Mouse (Mus musculus): Measurements from ENCODE around the gene 1700029J07Rik.

The 1700029J07Rik gene

DNA sequence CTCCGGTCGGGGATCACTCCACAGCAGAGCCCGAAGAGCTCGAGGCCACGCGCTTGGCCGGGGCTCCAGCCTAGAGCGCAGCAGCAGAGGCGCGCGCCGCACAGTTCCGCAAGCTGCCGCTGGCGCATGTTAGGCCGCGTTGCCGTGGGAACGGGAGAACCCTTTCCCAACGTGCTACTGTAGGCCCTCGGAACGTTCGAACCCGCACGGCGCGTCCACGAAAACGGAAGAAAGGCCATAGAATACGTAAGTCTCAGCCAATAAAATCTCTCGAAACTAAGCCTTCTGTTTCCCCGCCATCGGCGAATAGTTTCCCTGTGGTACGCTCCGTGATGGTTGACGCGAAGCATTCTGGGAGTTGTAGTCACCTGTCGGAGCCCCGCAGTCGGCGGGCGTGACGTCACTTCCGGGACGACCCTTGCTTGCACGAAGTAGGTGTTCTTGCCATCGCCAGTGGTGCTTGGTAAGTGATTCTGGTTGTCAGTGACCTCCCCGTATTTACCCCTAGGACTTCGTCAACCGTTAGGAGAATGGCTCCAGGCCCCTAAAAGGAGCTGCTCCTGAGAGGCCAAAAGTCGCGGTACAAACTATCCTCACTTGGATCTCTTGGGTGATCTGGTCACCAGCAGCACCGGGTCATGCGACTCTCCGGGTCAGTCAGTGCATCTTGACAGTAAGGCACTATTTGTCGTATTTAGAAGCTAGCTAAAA is at the start of gene 1700029J07Rik, which contains the start of gene Ufsp2:
1700029J07Rik (minus strand) TSS at position 127 of the 711 bp plus-strand sequence.
Ufsp2 (plus strand) TSS at position 403 of the 711 bp plus-strand sequence.
- peak; percentile 94 for DNase-seq (ENCODE audit: low spot score)

DNA sequence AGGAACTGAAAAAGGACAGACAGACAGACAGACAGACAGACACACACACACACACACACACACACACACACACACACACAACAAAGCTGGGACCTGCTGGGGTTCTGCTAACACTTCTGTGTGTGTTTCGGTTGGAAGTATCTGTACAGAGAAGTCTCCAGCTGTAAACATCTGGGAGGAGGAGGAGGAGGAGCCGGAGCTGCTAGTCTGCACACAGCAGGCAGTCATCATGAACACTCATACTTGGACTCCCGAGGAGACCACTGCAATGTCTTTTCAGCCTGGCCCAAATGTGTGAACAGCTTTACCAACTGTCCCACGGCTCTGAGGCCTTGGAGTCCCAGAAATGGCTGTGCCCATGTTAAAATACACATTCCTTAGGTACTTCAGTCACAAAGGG is 49.3 kb upstream of the 1700029J07Rik start:
- no peak for DNase-seq (ENCODE audit: low spot score)

DNA sequence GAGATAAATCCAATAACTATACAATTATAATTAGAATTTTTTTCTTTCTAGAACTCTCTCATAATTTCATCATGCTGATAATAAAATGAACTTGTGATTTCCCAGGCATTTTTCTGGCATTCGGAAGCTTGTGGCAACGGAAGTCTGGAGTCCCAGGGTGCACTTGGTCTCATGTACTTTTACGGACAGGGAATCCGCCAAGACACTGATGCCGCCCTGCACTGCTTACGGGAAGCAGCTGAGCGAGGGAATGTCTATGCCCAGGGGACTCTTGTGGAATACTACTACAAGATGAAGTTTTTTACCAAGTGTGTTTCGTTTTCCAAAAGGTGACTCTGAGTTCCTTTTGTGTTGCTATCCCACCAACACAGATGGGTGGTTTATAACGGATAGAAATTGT is 47.7 kb upstream of the 1700029J07Rik start:
- no peak for DNase-seq (ENCODE audit: low spot score)

DNA sequence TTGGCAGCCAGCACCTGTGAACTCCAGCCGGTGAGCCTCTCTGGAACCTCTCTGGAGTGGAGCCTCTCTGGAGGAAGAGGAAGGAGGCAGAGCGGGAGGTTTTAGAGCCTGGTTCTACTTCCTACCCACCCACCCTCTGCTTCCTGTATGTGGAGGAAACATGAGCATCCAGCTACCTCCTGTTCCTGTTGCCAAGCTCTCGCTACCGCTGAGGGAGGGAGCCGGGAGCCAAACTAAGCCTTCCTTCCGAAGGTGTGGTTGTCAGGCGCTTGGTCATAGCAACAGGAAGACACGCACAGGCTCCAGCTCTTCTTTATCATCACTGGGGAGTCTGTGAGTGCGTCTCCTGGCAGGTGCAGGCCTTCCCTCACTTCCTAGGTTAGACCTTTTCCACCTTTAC is 47.2 kb upstream of the 1700029J07Rik start:
- DNase-seq (ENCODE audit: low spot score): no peak

DNA sequence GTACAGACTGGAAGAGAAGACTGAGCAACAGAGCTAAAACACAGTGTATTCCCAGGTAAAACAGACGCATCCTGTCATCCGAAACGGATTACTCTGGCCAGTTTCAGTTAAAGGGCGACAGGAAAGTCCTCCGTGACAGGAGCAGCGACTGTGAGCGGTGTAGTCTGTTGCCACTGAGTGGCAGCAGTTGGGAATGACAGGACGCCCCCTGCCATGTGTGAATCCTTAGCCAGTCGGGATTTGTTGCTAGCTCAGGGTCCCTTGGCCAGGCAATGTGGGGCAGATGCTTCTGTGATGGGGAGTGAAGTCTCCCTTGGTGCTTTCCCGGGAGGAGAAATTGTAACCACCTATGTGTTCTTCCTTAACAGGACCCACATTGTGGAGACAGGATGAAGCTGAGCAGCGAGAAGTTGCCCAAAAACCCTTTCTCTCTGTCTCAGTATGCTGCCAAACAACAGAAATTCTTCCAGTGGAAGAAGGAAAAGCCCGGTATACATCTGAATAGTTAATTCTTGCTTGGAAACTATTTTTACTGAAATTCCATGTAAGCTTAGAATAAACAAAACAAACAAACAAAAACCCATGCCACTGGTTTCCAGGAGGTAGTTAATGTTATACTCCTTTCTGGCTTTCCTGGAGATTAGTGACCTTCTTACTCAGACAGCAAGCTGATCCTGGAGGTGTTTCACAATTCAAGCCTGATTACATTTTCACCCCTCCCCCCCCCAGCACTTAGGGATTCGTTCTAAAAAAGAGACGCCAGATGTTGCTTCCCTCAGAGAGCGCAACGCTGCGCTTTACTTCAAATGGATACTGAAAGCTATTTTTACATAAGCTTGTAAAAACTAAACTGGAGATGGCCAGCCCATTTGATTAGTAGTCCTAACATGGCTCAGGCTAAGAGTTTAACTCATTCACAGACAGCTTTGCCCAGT is 36.0 kb upstream of the 1700029J07Rik start:
- DNase-seq (ENCODE audit: low spot score): no peak

DNA sequence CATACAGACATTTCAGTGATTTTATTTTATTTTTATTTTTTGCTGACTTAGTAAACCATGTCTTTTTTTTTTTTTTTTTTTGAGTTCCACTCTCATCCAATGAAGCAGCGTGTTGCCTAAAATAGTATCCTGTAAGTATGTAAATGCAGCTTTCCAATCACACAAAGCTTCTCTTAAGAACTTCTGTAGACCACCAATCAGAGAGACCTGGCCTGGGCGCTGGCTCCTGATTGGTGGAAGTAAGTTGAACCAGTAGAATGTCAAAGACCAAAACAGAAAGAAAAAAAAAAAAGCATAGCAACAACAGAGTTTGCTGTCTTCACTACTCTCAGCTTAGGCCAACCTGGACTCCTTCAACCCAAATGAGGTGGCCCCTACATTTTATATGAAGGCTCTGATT is 35.3 kb upstream of the 1700029J07Rik start:
- DNase-seq (ENCODE audit: low spot score): no peak

DNA sequence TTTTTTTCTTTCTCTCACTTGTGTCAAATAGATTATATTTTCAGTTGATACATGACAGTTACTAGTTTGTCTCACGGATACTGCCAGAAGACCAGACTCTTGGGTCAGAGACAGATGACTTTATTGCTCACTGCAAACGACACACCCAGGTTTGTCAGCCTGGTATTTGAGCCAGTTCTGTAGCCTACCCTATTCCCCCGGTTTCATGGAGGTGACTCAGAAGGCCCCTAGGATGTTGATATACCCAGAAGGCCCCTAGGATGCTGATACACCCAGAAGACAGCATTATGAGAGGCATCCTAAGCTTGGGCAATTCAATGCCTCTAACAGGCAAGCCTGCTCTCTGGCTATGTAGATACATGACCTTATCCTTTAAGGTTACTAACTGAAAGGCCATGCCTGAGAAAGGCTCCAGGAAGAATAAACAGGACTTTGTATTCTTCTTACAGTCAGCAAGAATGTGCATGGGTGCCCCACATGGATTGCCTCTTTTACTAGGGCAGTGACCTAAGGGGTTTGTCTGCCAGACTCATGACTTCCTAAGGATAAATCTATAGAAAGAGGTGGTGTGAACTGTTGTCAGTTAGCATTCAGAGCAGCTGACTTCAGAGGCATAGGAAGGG is 32.1 kb upstream of the 1700029J07Rik start:
- DNase-seq (ENCODE audit: low spot score): no peak

DNA sequence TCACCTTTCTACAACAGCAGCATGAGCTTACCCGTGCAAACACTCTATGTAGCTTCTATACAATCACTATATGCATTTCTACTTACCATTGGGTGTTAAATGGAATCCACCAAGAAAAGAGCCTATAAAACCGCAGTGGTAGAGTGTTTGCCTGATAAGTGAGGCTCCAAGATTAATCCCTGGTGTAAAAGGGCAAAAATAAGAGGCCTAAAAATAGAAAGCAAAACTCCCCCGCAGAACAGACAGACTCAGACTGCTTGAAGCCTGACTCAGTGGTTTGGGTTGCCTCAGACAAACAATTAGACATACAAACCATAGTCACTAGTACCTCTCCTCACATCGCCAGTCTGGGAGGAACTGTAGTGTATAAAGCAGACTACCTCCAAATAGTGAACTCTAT is 30.5 kb upstream of the 1700029J07Rik start, which contains the start of gene Ankrd37:
Ankrd37 (minus strand) TSS at position 112 of the 400 bp plus-strand sequence.
- no peak for DNase-seq (ENCODE audit: low spot score)

DNA sequence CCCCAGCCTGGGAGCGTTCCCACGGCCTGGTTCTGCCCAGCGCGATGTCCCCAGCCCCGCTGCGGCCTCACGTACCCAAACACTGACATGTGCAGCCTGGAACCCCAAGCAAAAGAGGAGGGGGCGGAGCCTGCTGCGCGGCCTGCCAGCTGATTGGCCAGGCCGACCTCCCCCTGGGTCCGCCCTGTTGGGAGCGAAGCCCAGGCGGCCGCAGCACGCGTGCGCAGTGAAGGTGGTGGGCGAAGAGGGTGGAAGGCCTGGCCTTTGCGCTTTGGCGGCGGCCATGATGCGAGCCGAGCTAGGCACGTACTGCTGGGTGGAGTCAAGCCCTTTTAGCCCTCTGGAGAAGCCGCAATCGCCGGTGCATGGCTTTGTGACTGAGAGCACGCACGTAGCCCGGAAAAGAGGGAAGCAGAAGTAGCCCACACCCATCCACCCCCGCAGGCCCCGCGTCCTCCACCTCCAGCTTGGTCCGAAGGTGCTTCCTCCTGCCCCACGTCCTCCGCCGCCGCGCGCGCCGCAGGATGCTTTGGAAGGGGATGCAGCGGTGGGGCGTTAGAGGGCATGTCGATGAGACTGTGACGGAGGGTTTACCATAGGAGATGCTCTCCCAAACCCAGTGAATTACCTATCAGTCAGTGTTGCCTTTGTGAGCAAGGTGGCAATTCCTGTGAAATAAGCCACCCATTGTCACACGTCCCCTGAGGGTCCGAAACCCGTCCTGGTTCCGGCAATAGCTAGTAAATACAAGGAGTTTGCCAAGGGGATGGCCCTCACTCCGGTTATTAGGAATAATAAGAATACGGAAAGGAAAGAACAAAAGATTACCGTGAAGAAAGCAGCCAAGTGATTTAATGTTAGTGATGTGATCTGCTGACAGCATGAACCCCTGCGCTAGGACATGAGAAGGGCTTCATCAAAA is 25.0 kb upstream of the 1700029J07Rik start:
- peak; percentile 98 for DNase-seq (ENCODE audit: low spot score)

DNA sequence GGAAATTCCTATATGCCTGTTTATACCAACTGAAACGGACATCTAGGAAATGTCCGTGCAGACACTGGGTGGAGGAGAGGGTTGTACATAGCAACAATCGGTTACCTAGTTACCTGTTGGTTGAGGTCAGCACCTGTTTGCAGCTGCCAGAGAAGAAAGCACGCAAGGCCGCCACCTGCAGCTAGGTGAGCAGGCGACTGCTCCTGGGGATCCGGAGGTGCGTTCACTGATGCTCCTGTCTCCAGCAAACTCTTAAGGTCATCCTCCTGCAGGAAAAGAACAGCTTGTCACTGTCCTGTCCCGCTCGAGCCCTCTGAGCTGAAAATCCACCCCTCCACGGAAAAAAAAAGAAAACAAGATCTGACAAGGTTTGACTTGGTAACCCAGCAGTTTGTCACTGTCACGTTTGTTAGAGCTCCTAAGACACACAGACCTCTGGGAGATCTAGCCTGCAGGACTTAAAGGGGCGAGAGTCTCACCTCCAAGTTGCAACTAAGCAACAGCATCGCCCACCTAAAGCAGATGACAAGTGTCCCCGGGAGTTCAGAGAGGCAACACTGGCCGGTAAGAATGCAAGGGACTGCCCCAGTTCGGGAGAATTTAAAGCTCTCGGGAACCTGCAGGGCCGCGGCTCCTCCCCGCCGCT is 24.2 kb upstream of the 1700029J07Rik start, which contains the start of gene Lrp2bp:
Lrp2bp (plus strand) TSS at position 166 of the 646 bp plus-strand sequence.
- DNase-seq (ENCODE audit: low spot score): no peak

DNA sequence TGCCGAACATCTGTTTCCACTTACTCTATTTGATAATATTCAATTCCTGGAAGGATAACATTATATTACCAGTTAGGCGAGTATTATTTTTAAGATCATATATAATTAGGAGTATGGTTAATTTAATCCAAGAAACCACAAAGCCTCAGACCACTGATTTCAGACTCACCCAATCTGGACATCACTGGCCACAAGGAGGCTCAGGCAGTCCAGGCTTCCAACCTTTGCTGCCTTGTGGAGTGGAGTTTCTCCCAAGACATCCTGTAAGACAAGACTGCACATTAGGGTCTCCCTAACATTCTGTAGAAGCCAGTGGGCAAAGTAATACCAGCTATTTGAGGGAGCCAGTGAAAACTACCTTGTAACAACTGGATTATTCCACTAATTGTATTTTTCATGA is 23.2 kb upstream of the 1700029J07Rik start:
- no peak for DNase-seq (ENCODE audit: low spot score)

DNA sequence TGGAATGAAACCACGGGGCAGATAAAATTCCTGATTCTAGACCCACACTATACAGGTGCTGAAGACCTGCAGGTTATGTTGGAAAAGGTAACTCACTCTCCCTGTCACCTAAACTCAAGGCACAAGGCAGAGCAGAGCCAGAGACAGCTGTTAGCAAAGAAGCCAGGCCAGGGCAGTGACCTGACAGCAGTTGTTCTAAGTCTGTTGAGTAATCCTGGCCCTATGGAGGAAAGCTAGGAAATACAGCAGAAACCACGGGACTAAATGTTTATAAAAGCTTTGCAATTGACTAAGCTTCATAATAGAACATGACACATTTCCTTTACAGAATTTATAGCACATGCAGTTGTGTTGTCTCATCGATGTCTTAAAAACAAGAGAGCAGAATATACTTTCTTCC is 20.5 kb upstream of the 1700029J07Rik start:
- DNase-seq (ENCODE audit: low spot score): no peak

DNA sequence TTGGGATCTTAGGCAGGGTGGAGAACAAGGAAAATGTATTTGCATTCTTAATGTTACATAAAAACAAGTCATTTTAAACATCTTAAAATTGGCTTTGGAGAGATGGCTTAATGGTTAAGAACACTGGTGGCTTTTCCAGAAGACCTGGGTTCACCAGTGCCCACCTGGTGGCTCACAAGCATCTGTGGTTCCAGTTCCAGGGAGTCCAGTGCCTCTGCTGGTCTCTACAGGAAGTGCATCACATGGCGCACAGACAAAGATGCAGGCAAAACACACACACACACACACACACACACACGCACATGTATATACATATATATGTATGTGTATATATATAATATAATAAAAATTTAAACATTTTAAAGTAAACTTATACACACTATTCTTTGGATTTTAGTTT is 19.1 kb upstream of the 1700029J07Rik start:
- DNase-seq (ENCODE audit: low spot score): no peak

DNA sequence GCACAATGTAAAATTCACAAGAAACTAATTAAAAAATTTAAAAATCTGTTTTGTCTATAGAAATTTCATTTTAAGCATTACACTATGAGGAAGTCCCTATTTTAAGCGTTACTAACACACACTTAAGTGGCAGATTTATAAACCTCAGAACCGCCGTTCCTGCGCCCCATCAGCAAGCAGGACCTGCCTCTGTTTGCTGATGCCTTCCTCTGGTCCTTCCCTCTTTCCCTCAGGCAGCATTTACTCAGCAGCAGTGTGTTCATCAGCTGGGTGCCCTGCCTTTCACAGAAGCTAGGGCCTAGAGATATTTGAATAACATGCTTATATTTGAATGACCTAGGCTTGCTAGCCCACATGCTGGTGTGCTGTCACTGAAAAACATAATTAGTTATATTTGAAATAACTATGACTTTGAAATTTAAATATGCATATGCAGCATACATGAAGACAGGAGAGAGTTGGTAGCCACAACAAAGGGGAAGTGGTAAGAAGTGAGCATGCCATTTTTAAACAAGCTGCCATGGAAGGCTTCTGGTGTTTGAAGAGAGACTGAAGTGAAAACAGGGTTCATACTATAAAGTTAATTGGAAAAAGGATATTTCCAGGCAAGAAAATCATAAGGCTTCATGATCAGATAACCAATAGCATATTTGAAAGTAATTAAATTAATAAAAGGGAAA is 15.7 kb upstream of the 1700029J07Rik start:
- no peak for DNase-seq (ENCODE audit: low spot score)

DNA sequence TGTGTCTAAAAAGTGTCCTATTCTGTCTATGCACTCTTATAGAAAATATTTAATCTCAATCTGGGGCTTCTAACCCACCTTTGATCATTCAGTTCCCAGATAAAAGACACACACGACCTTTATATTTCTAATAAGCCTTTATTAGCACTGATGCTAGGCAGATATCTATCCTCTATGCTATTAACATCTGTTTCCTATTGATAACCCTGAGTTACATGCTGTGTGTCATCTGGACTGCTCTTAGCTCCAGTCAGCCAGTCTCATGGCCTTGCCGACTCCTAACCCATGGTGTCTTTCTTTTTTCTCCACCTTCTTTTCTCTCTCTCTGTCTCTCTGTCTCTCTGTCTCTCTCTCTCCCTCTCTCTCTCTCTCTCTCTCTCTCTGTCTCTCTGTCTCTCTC is 13.1 kb upstream of the 1700029J07Rik start:
- no peak for DNase-seq (ENCODE audit: low spot score)

DNA sequence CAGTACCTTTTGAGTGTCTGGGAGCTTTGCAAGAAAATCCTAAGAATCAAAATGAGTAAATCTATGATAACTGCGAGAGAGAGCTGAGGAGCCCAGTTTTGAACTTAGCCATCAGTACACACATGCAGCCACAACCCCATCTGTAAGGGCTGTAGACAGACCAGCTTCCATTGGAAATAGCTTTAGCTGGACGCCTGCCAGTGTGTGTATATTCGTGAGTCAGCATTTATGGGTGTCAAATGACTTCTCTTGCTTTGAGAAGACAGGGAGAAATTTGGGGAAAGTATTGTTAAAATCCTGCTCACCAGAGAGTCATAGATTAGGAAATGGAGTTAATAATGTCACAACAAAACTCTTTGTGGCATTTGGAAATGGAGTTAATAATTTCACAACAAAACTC is 11.6 kb upstream of the 1700029J07Rik start:
- DNase-seq (ENCODE audit: low spot score): no peak

DNA sequence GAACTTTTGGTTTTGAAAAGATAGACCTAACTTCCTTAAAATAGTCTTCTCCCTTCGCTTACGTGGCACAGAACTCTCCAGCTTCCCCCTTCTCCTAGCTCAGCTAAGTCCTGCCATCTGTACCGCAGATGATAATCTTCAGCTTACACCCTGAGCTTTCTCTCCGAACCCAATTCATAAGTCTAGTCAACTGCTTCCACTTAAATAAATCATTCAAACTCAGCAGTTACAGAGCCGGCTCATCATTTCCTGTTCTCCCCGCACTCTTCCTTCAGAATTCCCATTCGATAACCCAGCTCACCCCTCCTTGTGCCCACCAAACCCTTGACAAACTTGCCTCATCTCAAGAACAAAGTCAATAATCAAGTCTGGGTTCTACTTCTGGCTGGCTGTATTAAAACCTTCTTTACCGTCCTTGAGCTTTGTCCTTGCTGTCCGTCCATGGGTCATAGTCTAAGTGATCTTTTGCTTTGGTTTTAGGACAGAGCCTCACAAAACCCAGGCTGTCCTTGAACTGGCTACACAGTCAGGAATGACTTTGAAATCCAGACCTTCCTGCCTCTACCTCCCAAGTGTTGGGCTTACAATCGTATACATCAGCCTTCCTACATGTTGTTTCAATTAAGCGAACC is 901 bp upstream of the 1700029J07Rik start:
- DNase-seq (ENCODE audit: low spot score): no peak

DNA sequence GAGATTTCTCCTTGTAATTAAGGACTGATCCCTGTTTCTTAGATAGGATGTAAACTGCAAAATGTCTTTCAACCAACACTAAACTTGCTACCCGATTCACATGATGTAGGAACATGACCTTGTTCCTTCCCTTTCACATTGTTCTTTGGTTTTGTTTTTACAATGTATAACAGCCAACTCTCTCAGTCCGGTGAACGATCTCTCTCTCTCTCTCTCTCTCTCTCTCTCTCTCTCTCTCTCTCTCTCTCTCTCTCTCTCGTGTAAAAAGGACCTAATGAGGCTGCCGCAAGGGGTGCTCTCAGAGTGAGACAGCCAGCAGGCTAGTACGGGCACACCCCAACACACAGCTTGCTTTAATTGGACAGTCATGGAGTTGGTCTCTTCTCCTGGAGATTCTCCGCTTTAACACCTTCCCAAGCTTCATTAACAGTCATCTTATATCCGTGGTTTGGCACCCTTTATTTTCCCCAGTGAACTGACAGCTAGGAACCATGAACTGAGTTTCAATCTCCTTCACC is 1.0 kb downstream of the 1700029J07Rik start:
- no peak for DNase-seq (ENCODE audit: low spot score)

DNA sequence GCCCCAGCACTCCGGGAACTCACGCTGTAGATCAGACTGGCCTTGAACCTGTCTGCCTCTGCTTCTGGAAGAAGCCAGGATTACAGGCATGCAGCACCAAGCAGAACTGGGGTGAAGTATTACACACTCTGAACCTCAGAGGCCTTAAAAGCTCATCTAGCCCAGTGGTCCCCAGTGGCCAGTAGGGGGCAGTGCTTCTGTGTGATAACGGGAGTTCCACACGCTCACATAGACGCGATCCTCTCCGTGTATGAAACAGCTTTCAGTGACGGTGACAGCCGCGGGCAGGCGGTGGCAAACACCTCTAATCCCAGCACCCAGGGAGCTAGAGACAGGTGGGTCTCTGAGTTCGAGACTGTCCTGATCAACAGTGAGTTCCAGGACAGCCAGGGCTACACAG is 4.2 kb downstream of the 1700029J07Rik start:
- no peak for DNase-seq (ENCODE audit: low spot score)

DNA sequence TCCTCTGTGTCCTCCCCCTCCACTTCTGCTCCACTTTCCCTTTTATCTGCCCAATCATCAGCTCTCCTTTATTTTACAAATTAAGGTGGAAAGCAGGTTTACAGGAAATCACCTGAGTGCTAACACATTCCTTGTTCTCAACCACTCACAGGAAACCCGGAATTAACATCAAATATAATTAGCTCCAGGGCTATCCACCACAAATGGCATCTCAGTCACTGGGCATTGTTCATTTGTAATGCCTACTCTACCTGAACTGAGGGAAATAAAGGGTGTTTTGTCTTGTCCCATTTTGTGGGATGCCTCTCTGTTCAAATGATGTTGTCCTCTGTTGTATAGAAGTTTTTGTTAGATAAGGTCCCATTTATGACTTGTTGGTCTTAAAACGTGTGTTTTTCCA is 24.4 kb downstream of the 1700029J07Rik start:
- DNase-seq (ENCODE audit: low spot score): no peak

All from ovary, adult 18-20 months (tissue).